Mouse (Mus musculus) liver, embryonic 13.5 days (tissue): ENCODE measurements at regions not wholly inside any gene's neighbourhood (a gene's known extent, or its start where the extent isn't known, plus 50 kb on each side); places are given as distances from the start of the nearest gene placed in this dataset.
"Not testable (repeated sequence)": the region's sequence is repeated elsewhere in the genome, so short reads cannot be mapped to it uniquely, and the experiment has no call there.

ENCODE experiments used
- ATAC-seq: fragments of 200-750 bp; cut with Nextera tagmentation; 2 replicates; pipeline ENCODE4 v1.8.0; 2017; ENCODE audit warnings: low read depth, mild to moderate bottlenecking, moderate number of reproducible peaks, moderate library complexity
- DNase-seq: peaks from one replicate; pipeline ENCODE4 v3.0.0; 2022
- H3K27ac ChIP-seq: fragments of 300-500 bp; sonication (generic); 2 replicates; pipeline ENCODE4 v1.5.1; 2015; ENCODE audit warnings: moderate library complexity, mild to moderate bottlenecking, inconsistent platforms
- H3K27me3 ChIP-seq: fragments of 300-500 bp; sonication (generic); 2 replicates; pipeline ENCODE4 v1.6.1; 2015; ENCODE audit warnings: mild to moderate bottlenecking, inconsistent platforms
- H3K36me3 ChIP-seq: fragments of 300-500 bp; sonication (generic); 2 replicates; pipeline ENCODE4 v1.6.1; 2015; ENCODE audit warnings: mild to moderate bottlenecking, inconsistent platforms
- H3K4me1 ChIP-seq: fragments of 300-500 bp; sonication (generic); replicated peaks from 2 replicates; pipeline ENCODE4 v1.6.1; 2015; ENCODE audit warnings: inconsistent platforms
- H3K4me2 ChIP-seq: fragments of 300-500 bp; sonication (generic); 2 replicates; pipeline ENCODE4 v1.6.1; 2015; ENCODE audit warnings: inconsistent platforms, mild to moderate bottlenecking, moderate library complexity
- H3K4me3 ChIP-seq: fragments of 300-500 bp; sonication (generic); replicated peaks from 2 replicates; pipeline ENCODE4 v1.5.1; 2015; ENCODE audit warnings: mild to moderate bottlenecking, inconsistent platforms
- H3K9ac ChIP-seq: fragments of 300-500 bp; sonication (generic); 2 replicates; pipeline ENCODE4 v1.6.1; 2015; ENCODE audit warnings: mild to moderate bottlenecking, inconsistent platforms
- H3K9me3 ChIP-seq: fragments of 300-500 bp; sonication (generic); replicated peaks from 2 replicates; pipeline ENCODE4 v1.6.1; 2016; ENCODE audit warnings: inconsistent platforms
- WGBS: fragments of 180-500 bp; shearing (Covaris S2); methylation state at CpG from one replicate; pipeline ENCODE4 v1.1.7; 2015; ENCODE audit not compliant: insufficient replicate concordance; 5-methylcytosine and 5-hydroxymethylcytosine counted together

DNA sequence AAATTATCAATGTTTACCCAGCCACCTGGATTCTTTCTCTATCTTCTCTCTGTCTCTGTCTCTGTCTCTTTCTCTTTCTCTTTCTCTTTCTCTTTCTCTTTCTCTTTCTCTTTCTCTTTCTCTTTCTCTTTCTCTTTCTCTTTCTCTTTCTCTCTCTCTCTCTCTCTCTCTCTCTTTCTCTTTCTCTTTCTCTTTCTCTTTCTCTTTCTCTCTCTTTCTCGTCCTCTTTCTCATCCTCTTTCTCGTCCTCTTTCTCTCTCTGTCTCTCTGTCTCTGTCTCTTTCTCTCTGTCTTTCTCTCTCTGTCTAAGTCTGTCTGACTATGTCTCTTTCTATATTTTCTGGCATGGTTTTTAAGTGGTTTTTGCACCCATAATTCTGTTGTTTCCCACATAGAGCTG is 217.6 kb downstream of the Serpinb8 start:
- H3K4me2 ChIP-seq, DNase-seq, H3K9ac ChIP-seq, H3K36me3 ChIP-seq, H3K4me1 ChIP-seq, H3K9me3 ChIP-seq, H3K27ac ChIP-seq, H3K4me3 ChIP-seq, ATAC-seq, H3K27me3 ChIP-seq: not testable (repeated sequence)
- WGBS = 68% methylated on average over 2 of the region's 2 CpGs

GRCm38 (mm10) chr1:107811136-107811535 is 221.3 kb downstream of the Serpinb8 start:
- WGBS = 33% methylated on average over 1 of the region's 1 CpGs

DNA sequence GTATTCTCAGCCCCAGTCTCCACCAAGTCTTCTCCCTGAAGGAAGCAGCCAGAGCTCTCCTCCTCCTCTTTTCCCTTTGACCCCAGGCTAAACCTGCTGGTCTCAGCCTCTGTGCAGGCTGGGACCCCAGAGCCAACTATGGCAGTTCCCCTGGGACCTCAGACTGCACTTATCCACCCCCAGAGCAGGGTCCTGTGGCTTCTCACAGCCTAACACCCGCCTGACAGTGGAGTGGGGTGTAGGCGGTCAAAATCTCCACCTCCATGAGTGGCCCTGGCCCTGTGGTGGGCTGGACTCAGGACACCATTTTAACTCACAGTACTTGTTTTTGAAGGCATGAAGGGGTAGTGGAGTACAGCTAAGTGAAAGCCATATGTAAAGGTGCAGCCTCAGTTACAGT is 222.1 kb downstream of the Serpinb8 start:
- DNase-seq (no peak), ATAC-seq (no peak)
- H3K27me3 ChIP-seq = no peaks in the 10 kb centered on the region
- H3K9ac ChIP-seq = no peak overlapping the region
- no peak overlapping the region for H3K4me3 ChIP-seq
- H3K27ac ChIP-seq = no peak overlapping the region
- H3K36me3 ChIP-seq = no peaks in the 10 kb centered on the region
- H3K4me1 ChIP-seq = no peaks in the 10 kb centered on the region
- 44% methylated on average over 2 of the region's 2 CpGs for WGBS
- H3K4me2 ChIP-seq = no peak overlapping the region
- no peaks in the 10 kb centered on the region for H3K9me3 ChIP-seq

More at GRCm38 (mm10) chr1:107811136-107811535, 221.3 kb downstream of the Serpinb8 start:
- no peak for DNase-seq
- Histone ChIP-seq H3K4me1 (no peaks in the 10 kb centered on the region), H3K27ac (no peak overlapping the region), H3K27me3 (no peaks in the 10 kb centered on the region), H3K4me2 (no peak overlapping the region), H3K9ac (no peak overlapping the region), H3K4me3 (no peak overlapping the region), H3K9me3 (no peaks in the 10 kb centered on the region), H3K36me3 (no peaks in the 10 kb centered on the region)
- no peak for ATAC-seq

- H3K36me3 ChIP-seq = no peaks in the 10 kb centered on the region
- H3K27ac ChIP-seq = no peak overlapping the region
- ATAC-seq (no peak), DNase-seq (no peak)
- H3K27me3 ChIP-seq = no peaks in the 10 kb centered on the region
- H3K4me1 ChIP-seq = no peaks in the 10 kb centered on the region
- no peak overlapping the region for H3K4me2 ChIP-seq
- H3K9me3 ChIP-seq = no peaks in the 10 kb centered on the region
- H3K4me3 ChIP-seq = no peak overlapping the region
- 62% methylated on average over 5 of the region's 5 CpGs for WGBS
- no peak overlapping the region for H3K9ac ChIP-seq
Observed at GRCm38 (mm10) chr1:107837877-107838276, 248.1 kb downstream of the Serpinb8 start.

GRCm38 (mm10) chr1:107852386-107852785 is 262.6 kb downstream of the Serpinb8 start:
- ATAC-seq = no peak
- Histone ChIP-seq H3K27me3 (no peaks in the 10 kb centered on the region), H3K9me3 (no peaks in the 10 kb centered on the region), H3K9ac (no peak overlapping the region), H3K4me1 (no peaks in the 10 kb centered on the region), H3K4me3 (no peak overlapping the region), H3K27ac (no peak overlapping the region), H3K4me2 (no peak overlapping the region), H3K36me3 (no peaks in the 10 kb centered on the region)
- no peak for DNase-seq
- 54% methylated on average over 2 of the region's 2 CpGs for WGBS

DNA sequence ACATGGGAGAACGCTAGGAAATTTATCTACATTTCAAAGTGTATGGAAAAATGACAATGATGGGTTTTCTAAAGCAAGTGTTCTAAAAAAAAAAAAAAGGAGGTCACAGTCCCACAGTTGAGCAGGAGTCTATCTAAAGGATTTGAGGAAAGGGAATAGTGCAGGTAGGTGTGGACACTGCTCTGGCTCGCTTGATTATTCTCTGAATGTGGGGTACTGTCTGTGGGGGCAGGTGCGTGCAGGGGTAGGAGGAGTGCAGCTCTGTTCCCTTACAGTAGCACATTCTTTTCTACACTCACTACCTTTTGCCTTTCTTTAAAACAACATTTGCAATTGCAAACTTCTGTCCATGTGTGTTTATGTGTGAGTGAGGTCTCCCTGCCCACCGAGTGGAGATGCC is 263.2 kb downstream of the Serpinb8 start:
- H3K27ac ChIP-seq = no peak overlapping the region
- no peaks in the 10 kb centered on the region for H3K36me3 ChIP-seq
- ATAC-seq = no peak
- no peak overlapping the region for H3K4me3 ChIP-seq
- no peak for DNase-seq
- no peak overlapping the region for H3K9ac ChIP-seq
- no peak overlapping the region for H3K4me2 ChIP-seq
- no peaks in the 10 kb centered on the region for H3K27me3 ChIP-seq
- 71% methylated on average over 4 of the region's 4 CpGs for WGBS
- no peaks in the 10 kb centered on the region for H3K4me1 ChIP-seq
- no peaks in the 10 kb centered on the region for H3K9me3 ChIP-seq

DNA sequence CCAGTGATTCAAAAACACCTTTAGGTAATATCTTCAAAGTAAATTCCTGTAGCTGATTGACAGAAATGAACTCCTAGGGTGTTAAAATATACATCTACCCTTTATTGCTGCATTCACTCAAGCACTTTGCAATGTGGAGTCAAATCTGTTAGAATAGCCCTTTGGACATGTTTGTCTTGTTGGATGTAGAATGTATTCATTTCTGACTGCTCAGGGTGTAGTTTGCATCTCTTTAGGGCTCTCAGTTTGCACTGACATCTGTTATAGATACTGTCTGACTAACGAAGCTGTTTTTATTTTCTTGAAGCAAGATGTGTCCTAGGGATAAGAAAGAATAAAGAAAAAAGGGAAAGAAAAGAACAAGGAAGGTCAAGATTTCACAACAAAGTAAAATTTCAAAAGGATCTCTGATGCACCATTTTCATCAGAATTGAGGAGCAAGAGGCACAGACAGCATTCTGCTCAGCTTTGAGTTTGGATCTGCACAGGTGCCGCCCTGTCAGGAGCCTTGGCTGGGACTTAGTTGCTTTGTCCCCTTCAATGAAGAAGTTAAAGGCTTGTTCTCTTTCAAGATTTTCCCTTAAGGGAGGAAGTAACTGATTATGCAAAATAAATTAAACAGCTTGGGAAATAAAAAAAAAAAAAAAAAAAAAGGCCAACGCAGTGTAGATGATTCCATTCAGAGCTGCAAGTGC is 308.1 kb downstream of the Serpinb8 start:
- no peaks in the 10 kb centered on the region for H3K4me1 ChIP-seq
- H3K4me2 ChIP-seq = no peak overlapping the region
- no peak for DNase-seq
- no peaks in the 10 kb centered on the region for H3K27me3 ChIP-seq
- H3K4me3 ChIP-seq = no peak overlapping the region
- no peak overlapping the region for H3K27ac ChIP-seq
- 56% methylated on average over 3 of the region's 3 CpGs for WGBS
- no peak overlapping the region for H3K9ac ChIP-seq
- ATAC-seq = no peak
- H3K9me3 ChIP-seq = no peaks in the 10 kb centered on the region
- no peaks in the 10 kb centered on the region for H3K36me3 ChIP-seq

DNA sequence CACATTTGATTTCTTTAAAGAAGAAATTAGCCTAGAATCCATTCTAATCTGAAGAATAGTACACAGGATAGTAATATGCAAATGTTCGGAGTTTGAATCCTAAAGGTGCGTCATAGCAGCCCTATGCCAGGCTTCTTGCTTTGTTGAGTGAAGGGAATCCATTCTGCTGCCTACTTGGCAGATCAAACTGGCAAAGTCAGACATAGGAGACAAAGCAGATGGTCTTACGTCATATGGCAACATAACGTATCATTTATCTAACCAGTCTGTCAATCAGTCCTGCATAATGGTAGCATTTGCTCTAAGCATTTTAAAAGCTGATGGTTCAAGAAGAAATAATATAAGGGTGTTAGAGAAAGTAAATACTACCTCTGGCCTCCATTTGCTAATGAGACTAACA is 309.5 kb downstream of the Serpinb8 start:
- no peak for DNase-seq
- no peak for ATAC-seq
- no peaks in the 10 kb centered on the region for H3K9me3 ChIP-seq
- H3K27me3 ChIP-seq = no peaks in the 10 kb centered on the region
- no peaks in the 10 kb centered on the region for H3K4me1 ChIP-seq
- H3K9ac ChIP-seq = no peak overlapping the region
- no peak overlapping the region for H3K4me2 ChIP-seq
- no peak overlapping the region for H3K4me3 ChIP-seq
- no peak overlapping the region for H3K27ac ChIP-seq
- WGBS = 74% methylated on average over 4 of the region's 4 CpGs
- no peaks in the 10 kb centered on the region for H3K36me3 ChIP-seq

GRCm38 (mm10) chr1:107900449-107900848 is 310.6 kb downstream of the Serpinb8 start:
- Histone ChIP-seq H3K4me3 (no peak overlapping the region), H3K9ac (no peak overlapping the region), H3K9me3 (no peaks in the 10 kb centered on the region), H3K27me3 (no peaks in the 10 kb centered on the region), H3K36me3 (no peaks in the 10 kb centered on the region), H3K27ac (no peak overlapping the region), H3K4me2 (no peak overlapping the region), H3K4me1 (no peaks in the 10 kb centered on the region)
- ATAC-seq (no peak), DNase-seq (no peak)
- WGBS = 48% methylated on average over 2 of the region's 2 CpGs

- no peak overlapping the region for H3K9ac ChIP-seq
- no peaks in the 10 kb centered on the region for H3K36me3 ChIP-seq
- no peak overlapping the region for H3K4me2 ChIP-seq
- 63% methylated on average over 1 of the region's 1 CpGs for WGBS
- H3K27me3 ChIP-seq = no peaks in the 10 kb centered on the region
- no peak for DNase-seq
- H3K27ac ChIP-seq = no peak overlapping the region
- no peaks in the 10 kb centered on the region for H3K4me1 ChIP-seq
- H3K4me3 ChIP-seq = no peak overlapping the region
- ATAC-seq = no peak
- H3K9me3 ChIP-seq = no peaks in the 10 kb centered on the region
Observed at GRCm38 (mm10) chr1:107900913-107901312, 311.1 kb downstream of the Serpinb8 start.

DNA sequence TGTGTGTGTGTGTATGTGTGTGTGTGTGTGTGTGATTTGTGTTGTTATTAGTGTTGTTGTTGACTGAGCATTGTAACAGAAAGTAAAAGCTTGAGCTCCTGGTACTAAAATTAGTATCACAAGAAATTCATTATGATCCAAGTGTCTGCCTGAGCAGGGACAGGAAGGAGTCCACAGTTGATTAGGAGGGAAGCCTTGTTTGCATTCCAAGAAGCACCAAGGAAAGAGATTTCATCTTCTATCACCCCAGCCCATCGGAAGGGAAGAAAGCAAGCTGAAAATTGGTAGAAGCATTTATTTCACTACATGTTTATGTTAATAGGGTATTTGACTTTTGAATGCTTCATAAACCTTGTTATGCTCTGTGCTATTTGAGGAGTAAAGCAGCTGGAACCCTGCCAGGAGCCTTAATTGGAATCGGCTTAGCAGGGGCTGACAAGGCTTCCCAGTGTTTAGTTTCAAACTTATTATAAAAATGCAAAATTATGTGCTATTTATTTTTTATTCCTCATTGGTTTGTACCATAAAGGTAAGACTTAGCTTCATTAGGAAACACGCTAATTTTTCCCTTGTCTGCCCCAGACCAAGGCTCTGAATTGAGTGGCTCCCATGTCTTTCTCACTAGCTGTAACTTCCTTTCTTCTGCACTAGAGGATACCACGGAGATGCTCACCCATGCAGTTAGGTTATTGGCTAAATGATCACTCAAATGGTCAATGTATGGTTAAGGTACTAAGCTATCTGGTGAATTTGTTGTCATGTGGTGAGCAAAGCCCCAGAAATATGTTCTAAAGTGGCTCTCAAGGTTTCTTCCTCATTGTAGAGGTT is 318.6 kb downstream of the Serpinb8 start:
- Histone ChIP-seq H3K9me3 (no peaks in the 10 kb centered on the region), H3K36me3 (no peaks in the 10 kb centered on the region), H3K27ac (no peak overlapping the region), H3K4me3 (no peak overlapping the region), H3K9ac (no peak overlapping the region), H3K4me2 (no peak overlapping the region), H3K4me1 (no peaks in the 10 kb centered on the region), H3K27me3 (no peaks in the 10 kb centered on the region)
- ATAC-seq (no peak), DNase-seq (no peak)
- WGBS = 60% methylated on average over 4 of the region's 4 CpGs
